Mouse (Mus musculus) left cerebral cortex, postnatal 4 days (tissue): ENCODE data around the gene Vmn1r213. TPM values are rescaled to one million over a fixed set of nuclear protein-coding genes. Genes with fewer than 3 reads are reported as not detected.

Experiments used
- DNase-seq: peaks from one replicate; pipeline ENCODE4 v3.0.0-alpha.2; 2022
- intact Hi-C: fragments of 180-260 bp; cut with DNase I; formaldehyde crosslinking; loops from one replicate; pipeline ENCODE4 v1.15.1; 2025
- total RNA-seq, 2 experiments: library from RNA; stranded (reverse); gene quantifications; 2 replicates each; pipeline ENCODE4 v1.2.3; 2021

The Vmn1r213 gene
- not detected for total RNA-seq

- intact Hi-C loops: no loop called here
Measured at GRCm38 (mm10) chr13:23007356-23007755, at the start of gene Vmn1r213. Gene Vmn1r213, plus strand, starts transcription at chr13:23007656.

GRCm38 (mm10) chr13:22990214-22990891 lies 17.1 kb upstream of the Vmn1r213 start:
- intact Hi-C loops: no loop called here
- no peak for DNase-seq

More at GRCm38 (mm10) chr13:23007356-23007755, at the start of gene Vmn1r213:
- no peak for DNase-seq

GRCm38 (mm10) chr13:22992178-22992700 lies 15.2 kb upstream of the Vmn1r213 start:
- intact Hi-C loops: no loop called here
- DNase-seq: no peak

GRCm38 (mm10) chr13:22992721-22993120 lies 14.7 kb upstream of the Vmn1r213 start:
- intact Hi-C loops: no loop called here
- no peak for DNase-seq

GRCm38 (mm10) chr13:23018158-23018557 lies 10.7 kb downstream of the Vmn1r213 start:
- intact Hi-C loops: no loop called here
- no peak for DNase-seq

- intact Hi-C loops: no loop called here
- no peak for DNase-seq
Measured at GRCm38 (mm10) chr13:23024812-23025211, 17.4 kb downstream of the Vmn1r213 start.

- intact Hi-C loops: no loop called here
- no peak for DNase-seq
Measured at GRCm38 (mm10) chr13:23030118-23030517, 22.7 kb downstream of the Vmn1r213 start, which contains the start of gene Vmn1r214. Gene Vmn1r214, plus strand, starts transcription at chr13:23030418.

- intact Hi-C loops: no loop called here
- no peak for DNase-seq
Measured at GRCm38 (mm10) chr13:23057778-23058177, 50.3 kb downstream of the Vmn1r213 start.

Other genes with a start within 250 kb of the Vmn1r213 start
- not detected for gene Vmn1r208, start 230.3 kb upstream of the Vmn1r213 start, total RNA-seq
- under 1 TPM in 1 of 2 experiments, not detected in 1; 0.06 TPM for gene Vmn1r209, start 198.0 kb upstream of the Vmn1r213 start, total RNA-seq
- not detected for gene Vmn1r210, start 176.3 kb upstream of the Vmn1r213 start, total RNA-seq
- not detected for gene Vmn1r211, start 150.1 kb upstream of the Vmn1r213 start, total RNA-seq
- gene Vmn1r212, start 123.5 kb upstream of the Vmn1r213 start, total RNA-seq: not detected
- gene Vmn1r214, start 22.8 kb downstream of the Vmn1r213 start, total RNA-seq: not detected
- gene Vmn1r215, start 60.4 kb downstream of the Vmn1r213 start, total RNA-seq: not detected
- not detected for gene Vmn1r217, start 110.6 kb downstream of the Vmn1r213 start, total RNA-seq
- not detected for gene Vmn1r218, start 125.5 kb downstream of the Vmn1r213 start, total RNA-seq
- not detected for gene Vmn1r219, start 151.7 kb downstream of the Vmn1r213 start, total RNA-seq
- gene Vmn1r220, start 180.3 kb downstream of the Vmn1r213 start, total RNA-seq: not detected
- gene Vmn1r221, start 206.5 kb downstream of the Vmn1r213 start, total RNA-seq: not detected
- not detected for gene Vmn1r222, start 228.3 kb downstream of the Vmn1r213 start, total RNA-seq
- gene Vmn1r223, start 239.5 kb downstream of the Vmn1r213 start, total RNA-seq: not detected